15 mouse cellular contexts compared by ENCODE assay signal in genomic region chr11:121439686-121440292, GRCm38 (mm10). TPM values are rescaled to one million over a fixed set of nuclear protein-coding genes. Genes with fewer than 3 reads are reported as not detected.
DNase-seq lines count a peak whose midpoint lies in the region; ATAC-seq lines count a peak whose summit lies in the region.
"Had no signal": no experiment of that assay in that cellular context is flagged by ENCODE, and none has a peak within 500 bp of the region (broad histone marks: within the 10 kb centered on the region; RNA-seq: fewer than 3 reads in every experiment).

No protein-coding gene starts in this region.

- peaks cover 3% of the 10 kb centered on the region; the same call in 1 of the 2 replicates for H3K27me3 ChIP-seq in midbrain, embryonic 12.5 days
- H3K27me3 ChIP-seq in midbrain, embryonic 14.5 days (ENCODE audit: control insufficient read depth, insufficient read depth, low read length) = no peaks in the 10 kb centered on the region
- H3K27me3 ChIP-seq in liver, embryonic 12.5 days (replicated peaks) = peaks cover 34% of the 10 kb centered on the region
- no peaks in the 10 kb centered on the region for H3K27me3 ChIP-seq in forebrain, embryonic 15.5 days
- H3K27me3 ChIP-seq: neural tube, embryonic 12.5 days had no signal

- peak overlapping the region; percentile 49; the same call in 1 of the 2 replicates for H3K27ac ChIP-seq in midbrain, embryonic 12.5 days (replicated peaks)
- no peak overlapping the region for H3K27ac ChIP-seq in midbrain, embryonic 14.5 days (replicated peaks; ENCODE audit: low read depth, low read length)
- H3K27ac ChIP-seq in liver, embryonic 12.5 days = peak overlapping the region; percentile 81
- no peak overlapping the region for H3K27ac ChIP-seq in forebrain, embryonic 15.5 days (replicated peaks)
- H3K27ac ChIP-seq: gastrocnemius, adult 2 months; heart, embryonic 10.5 days; limb, embryonic 13.5 days; neural tube, embryonic 12.5 days; stomach, postnatal 0 days had no signal

- DNase-seq in kidney, adult 8-10 months = peak; percentile 56 to 80
- no peak for DNase-seq in kidney, postnatal 10 days
- DNase-seq in midbrain, embryonic 14.5 days = no peak
- DNase-seq in right cerebral cortex, postnatal 36 days (ENCODE audit: low spot score in 2 of 2) = no peak
- DNase-seq: adrenal gland, adult 8-10 months; cerebellum, adult 9-10 months; gastrocnemius, adult 2 months; lung, postnatal 10 days had no signal

- no peak for ATAC-seq in midbrain, embryonic 12.5 days (ENCODE audit: low FRiP score, low read depth)
- no peak for ATAC-seq in midbrain, embryonic 14.5 days (ENCODE audit: low FRiP score, low TSS enrichment)
- peak; percentile 36; the same call in 1 of the 2 replicates for ATAC-seq in liver, embryonic 12.5 days
- no peak for ATAC-seq in forebrain, embryonic 15.5 days (replicated peaks)

- no peaks in the 10 kb centered on the region for H3K9me3 ChIP-seq in midbrain, embryonic 12.5 days
- H3K9me3 ChIP-seq in midbrain, embryonic 14.5 days (ENCODE audit: control insufficient read depth, low read length) = no peaks in the 10 kb centered on the region
- no peaks in the 10 kb centered on the region for H3K9me3 ChIP-seq in liver, embryonic 12.5 days (replicated peaks)
- no peaks in the 10 kb centered on the region for H3K9me3 ChIP-seq in forebrain, embryonic 15.5 days
- H3K9me3 ChIP-seq: heart, embryonic 10.5 days; limb, embryonic 13.5 days; neural tube, embryonic 12.5 days had no signal

- H3K36me3 ChIP-seq in midbrain, embryonic 12.5 days = no peaks in the 10 kb centered on the region
- no peaks in the 10 kb centered on the region for H3K36me3 ChIP-seq in midbrain, embryonic 14.5 days (ENCODE audit: control insufficient read depth, insufficient read depth, low read length)
- H3K36me3 ChIP-seq in liver, embryonic 12.5 days = peaks cover 45% of the 10 kb centered on the region
- H3K36me3 ChIP-seq in forebrain, embryonic 15.5 days = no peaks in the 10 kb centered on the region
- H3K36me3 ChIP-seq: heart, embryonic 10.5 days; limb, embryonic 13.5 days; neural tube, embryonic 12.5 days had no signal

- peak overlapping the region; percentile 25; the same call in 1 of the 2 replicates for H3K4me2 ChIP-seq in midbrain, embryonic 12.5 days (replicated peaks)
- H3K4me2 ChIP-seq in midbrain, embryonic 14.5 days (ENCODE audit: low read length) = no peak overlapping the region
- peak overlapping the region; percentile 95 for H3K4me2 ChIP-seq in liver, embryonic 12.5 days
- no peak overlapping the region for H3K4me2 ChIP-seq in forebrain, embryonic 15.5 days (replicated peaks)
- H3K4me2 ChIP-seq: limb, embryonic 13.5 days; neural tube, embryonic 12.5 days had no signal

- 68% methylated on average over 5 of the region's 5 CpGs for WGBS in midbrain, embryonic 12.5 days
- WGBS in midbrain, embryonic 14.5 days = 71% methylated on average over 5 of the region's 5 CpGs
- 59% methylated on average over 5 of the region's 5 CpGs for WGBS in liver, embryonic 12.5 days (ENCODE audit: insufficient replicate concordance)
- 66% methylated on average over 5 of the region's 5 CpGs for WGBS in forebrain, embryonic 15.5 days

- H3K9ac ChIP-seq in midbrain, embryonic 12.5 days (replicated peaks) = no peak overlapping the region
- no peak overlapping the region for H3K9ac ChIP-seq in midbrain, embryonic 14.5 days (replicated peaks; ENCODE audit: low read length)
- peak overlapping the region; percentile 56 for H3K9ac ChIP-seq in liver, embryonic 12.5 days
- H3K9ac ChIP-seq in forebrain, embryonic 15.5 days (replicated peaks) = no peak overlapping the region
- H3K9ac ChIP-seq: limb, embryonic 13.5 days; neural tube, embryonic 12.5 days had no signal

- H3K4me3 ChIP-seq in midbrain, embryonic 12.5 days = no peak overlapping the region
- H3K4me3 ChIP-seq in midbrain, embryonic 14.5 days (replicated peaks; ENCODE audit: low read depth, low read length) = no peak overlapping the region
- H3K4me3 ChIP-seq in liver, embryonic 12.5 days = peak overlapping the region; percentile 36
- H3K4me3 ChIP-seq in forebrain, embryonic 15.5 days = no peak overlapping the region
- H3K4me3 ChIP-seq: gastrocnemius, adult 2 months; heart, embryonic 10.5 days; limb, embryonic 13.5 days; neural tube, embryonic 12.5 days had no signal

- peaks cover 10% of the 10 kb centered on the region for H3K4me1 ChIP-seq in midbrain, embryonic 12.5 days
- peaks cover 4% of the 10 kb centered on the region; the same call in 1 of the 2 replicates for H3K4me1 ChIP-seq in midbrain, embryonic 14.5 days (ENCODE audit: control insufficient read depth, insufficient read depth, low read length)
- H3K4me1 ChIP-seq in liver, embryonic 12.5 days = peaks cover 45% of the 10 kb centered on the region
- 0 out of 2 replicates have a peak, but pooled peaks cover 8% of the 10 kb centered on the region for H3K4me1 ChIP-seq in forebrain, embryonic 15.5 days

RNA-seq across cellular contexts. Expression of gene Fn3k, which starts 5.1 kb away (rescaled TPM):
- 2.3 and 3.4 TPM in 2 replicates for polyA plus RNA-seq in midbrain, embryonic 12.5 days (2016; fragmentation: Nextera tagmentation; extraction: Ambion mirVana)
- polyA plus RNA-seq in midbrain, embryonic 14.5 days (2014; fragmentation: Nextera tagmentation; extraction: Ambion mirVana) = 3.7 and 3.9 TPM in 2 replicates
- 28.1 and 31.4 TPM in 2 replicates for polyA plus RNA-seq in liver, embryonic 12.5 days (2016; fragmentation: Nextera tagmentation; extraction: Ambion mirVana)
- 3.0 and 4.1 TPM in 2 replicates for polyA plus RNA-seq in forebrain, embryonic 15.5 days (2015; fragmentation: Nextera tagmentation; extraction: Ambion mirVana)

RNA-seq across cellular contexts. Expression of gene Tbcd, which starts 12.0 kb away (rescaled TPM):
- 57.9 and 58.4 TPM in 2 replicates for polyA plus RNA-seq in midbrain, embryonic 12.5 days (2016; fragmentation: Nextera tagmentation; extraction: Ambion mirVana)
- polyA plus RNA-seq in midbrain, embryonic 14.5 days (2014; fragmentation: Nextera tagmentation; extraction: Ambion mirVana) = 45.8 and 55.6 TPM in 2 replicates
- 30.1 and 30.2 TPM in 2 replicates for polyA plus RNA-seq in liver, embryonic 12.5 days (2016; fragmentation: Nextera tagmentation; extraction: Ambion mirVana)
- polyA plus RNA-seq in forebrain, embryonic 15.5 days (2015; fragmentation: Nextera tagmentation; extraction: Ambion mirVana) = 54.1 and 55.2 TPM in 2 replicates

RNA-seq across cellular contexts. Expression of gene Fn3krp, which starts 18.6 kb away (rescaled TPM):
- 9.2 and 10.7 TPM in 2 replicates for polyA plus RNA-seq in midbrain, embryonic 12.5 days (2016; fragmentation: Nextera tagmentation; extraction: Ambion mirVana)
- 7.7 and 7.8 TPM in 2 replicates for polyA plus RNA-seq in midbrain, embryonic 14.5 days (2014; fragmentation: Nextera tagmentation; extraction: Ambion mirVana)
- 20.5 and 21.6 TPM in 2 replicates for polyA plus RNA-seq in liver, embryonic 12.5 days (2016; fragmentation: Nextera tagmentation; extraction: Ambion mirVana)
- 9.0 and 11.1 TPM in 2 replicates for polyA plus RNA-seq in forebrain, embryonic 15.5 days (2015; fragmentation: Nextera tagmentation; extraction: Ambion mirVana)

RNA-seq across cellular contexts. Expression of gene Rab40b, which starts 51.7 kb away (rescaled TPM):
- 3.1 and 4.2 TPM in 2 replicates for polyA plus RNA-seq in midbrain, embryonic 12.5 days (2016; fragmentation: Nextera tagmentation; extraction: Ambion mirVana)
- polyA plus RNA-seq in midbrain, embryonic 14.5 days (2014; fragmentation: Nextera tagmentation; extraction: Ambion mirVana) = 9.2 and 10.8 TPM in 2 replicates
- polyA plus RNA-seq in liver, embryonic 12.5 days (2016; fragmentation: Nextera tagmentation; extraction: Ambion mirVana) = 0.63 and 0.87 TPM in 2 replicates
- 6.7 and 7.8 TPM in 2 replicates for polyA plus RNA-seq in forebrain, embryonic 15.5 days (2015; fragmentation: Nextera tagmentation; extraction: Ambion mirVana)

Comparison
In these comparisons a context has a peak if more than half of its experiments do, and no peak if none do; other contexts are left out.
1. DNase-seq: peak in kidney, adult 8-10 months (2 of 2); none in kidney, postnatal 10 days (single experiment), midbrain, embryonic 14.5 days (single experiment) and right cerebral cortex, postnatal 36 days (0 of 2).
2. H3K27ac ChIP-seq: peak in midbrain, embryonic 12.5 days (single experiment) and liver, embryonic 12.5 days (single experiment); none in midbrain, embryonic 14.5 days (single experiment) and forebrain, embryonic 15.5 days (single experiment).
3. H3K4me2 ChIP-seq: peak in midbrain, embryonic 12.5 days (single experiment) and liver, embryonic 12.5 days (single experiment); none in midbrain, embryonic 14.5 days (single experiment) and forebrain, embryonic 15.5 days (single experiment).